7 mouse cellular contexts compared by ENCODE assay signal in the genomic region with DNA sequence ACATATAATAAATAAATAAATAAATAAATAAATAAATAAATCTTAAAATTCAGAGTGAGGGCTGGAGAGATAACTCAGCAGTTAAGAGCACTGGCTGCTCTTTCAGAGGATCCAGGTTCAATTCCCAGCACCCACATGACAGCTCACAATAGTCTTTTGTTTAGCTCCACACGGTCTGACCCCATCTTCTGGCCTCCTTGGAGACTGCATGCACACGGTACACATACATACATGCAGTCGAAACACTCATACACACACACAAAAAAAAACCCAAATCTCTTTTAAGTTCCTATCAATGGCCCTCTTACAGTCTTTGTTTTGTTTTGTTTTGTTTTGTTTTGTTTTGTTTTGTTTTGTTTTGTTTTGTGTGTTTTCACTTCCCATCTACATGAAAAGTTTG. TPM values are rescaled to one million over a fixed set of nuclear protein-coding genes. Genes with fewer than 3 reads are reported as not detected.
DNase-seq lines count a peak whose midpoint lies in the region; ATAC-seq and TF ChIP-seq lines count a peak whose summit lies in the region.
"Not testable (repeated sequence)": the region's sequence is repeated elsewhere in the genome, so short reads cannot be mapped to it uniquely, and the experiment has no call there.

No protein-coding gene starts in this region.

- POLR2A ChIA-PET in Patski (lab: Charles Lee): interaction anchor here (0.6 to 1.0 kb wide), 3 partner anchors 49 to 134 kb away, joined by 3 to 5 read pairs (median 4); no protein-coding TSS in a partner anchor

- H3K9ac ChIP-seq in CH12.LX (ENCODE audit: insufficient read depth, low read depth); liver, embryonic 12.5 days; liver, embryonic 15.5 days; lung, postnatal 0 days (replicated peaks; ENCODE audit: low read depth); stomach, postnatal 0 days (ENCODE audit: low read length): not testable (repeated sequence)

- not testable (repeated sequence) for TF ChIP-seq EP300 in CH12.LX (IDR thresholded peaks at IDR 0.05; ENCODE audit: low read length); lung, postnatal 0 days (IDR thresholded peaks at IDR 0.05); stomach, postnatal 0 days (optimal IDR thresholded peaks at IDR 0.05)

- not testable (repeated sequence) for ATAC-seq in Patski; liver, embryonic 12.5 days; liver, embryonic 15.5 days (ENCODE audit: insufficient read depth); lung, postnatal 0 days; stomach, postnatal 0 days (ENCODE audit: low FRiP score, low TSS enrichment)

- not testable (repeated sequence) for H3K27ac ChIP-seq in CH12.LX (ENCODE audit: insufficient read depth, low read depth); liver, embryonic 12.5 days; liver, embryonic 15.5 days (replicated peaks); lung, postnatal 0 days (ENCODE audit: low read length); stomach, postnatal 0 days (replicated peaks)
- H3K27ac ChIP-seq in brown adipose tissue, adult 24 weeks (replicated peaks; ENCODE audit: low read depth, low read length): peak overlapping the region; percentile 20; the same call in 1 of the 2 replicates

- not testable (repeated sequence) for H3K36me3 ChIP-seq in CH12.LX (replicated peaks in 1 of 2; ENCODE audit: control insufficient read depth in 1 of 2, insufficient read depth in 1 of 2, low read length in 1 of 2); liver, embryonic 12.5 days; liver, embryonic 15.5 days (replicated peaks); lung, postnatal 0 days (ENCODE audit: insufficient read depth, low read length); stomach, postnatal 0 days (ENCODE audit: control insufficient read depth, insufficient read depth, low read length)

- not testable (repeated sequence) for H3K27me3 ChIP-seq in CH12.LX (replicated peaks); Patski; liver, embryonic 15.5 days; lung, postnatal 0 days (replicated peaks; ENCODE audit: insufficient read depth, low read length); stomach, postnatal 0 days (ENCODE audit: control insufficient read depth, insufficient read depth, low read length)
- H3K27me3 ChIP-seq in liver, embryonic 12.5 days (replicated peaks): peaks cover 12% of the 10 kb centered on the region; the same call in 1 of the 2 replicates

- H3K4me3 ChIP-seq in CH12.LX (replicated peaks in 1 of 3; ENCODE audit: low read depth in 2 of 3, low read length in 2 of 3, poor library complexity in 1 of 3); brown adipose tissue, adult 24 weeks (ENCODE audit: insufficient read depth, low read depth, low read length); liver, embryonic 12.5 days; liver, embryonic 15.5 days (replicated peaks); lung, postnatal 0 days (ENCODE audit: low read depth, low read length); stomach, postnatal 0 days (ENCODE audit: low read depth, low read length): not testable (repeated sequence)

- peak; percentile 3 for TF ChIP-seq RAD21 in CH12.LX (IDR thresholded peaks at IDR 0.05; ENCODE audit: low read depth, low read length)

- H3K4me1 ChIP-seq in CH12.LX (ENCODE audit: control insufficient read depth in 1 of 2, insufficient read depth in 2 of 2): peaks cover 0 to 12% of the 10 kb centered on the region in 2 experiments; a peak in 2 of 4 replicates
- not testable (repeated sequence) for H3K4me1 ChIP-seq in brown adipose tissue, adult 24 weeks (ENCODE audit: control insufficient read depth, insufficient read depth, insufficient read length, low read length); liver, embryonic 12.5 days; lung, postnatal 0 days (ENCODE audit: insufficient read depth, low read depth, low read length); stomach, postnatal 0 days (replicated peaks; ENCODE audit: control insufficient read depth, insufficient read depth)
- H3K4me1 ChIP-seq in liver, embryonic 15.5 days (replicated peaks): peaks cover 10% of the 10 kb centered on the region

- not testable (repeated sequence) for H3K9me3 ChIP-seq in CH12.LX (replicated peaks; ENCODE audit: low read length); liver, embryonic 12.5 days (replicated peaks); liver, embryonic 15.5 days (replicated peaks); lung, postnatal 0 days (ENCODE audit: low read length); stomach, postnatal 0 days (ENCODE audit: control insufficient read depth, low read length)

- 91% methylated on average over 3 of the region's 3 CpGs for WGBS in liver, embryonic 12.5 days (ENCODE audit: insufficient replicate concordance)
- WGBS in liver, embryonic 15.5 days (ENCODE audit: insufficient replicate concordance): 83% methylated on average over 3 of the region's 3 CpGs
- WGBS in lung, postnatal 0 days: 88% methylated on average over 3 of the region's 3 CpGs
- 96% methylated on average over 3 of the region's 3 CpGs for WGBS in stomach, postnatal 0 days

- TF ChIP-seq CTCF in CH12.LX (conservative IDR thresholded peaks at IDR 0.05 in 1 of 2, IDR thresholded peaks at IDR 0.05 in 1 of 2; ENCODE audit: low read depth in 2 of 2, low read length in 2 of 2): peak in 1 of 2 experiments; percentile 31; a peak in 1 of 4 replicates
- peak; percentile 23 for TF ChIP-seq CTCF in Patski (IDR thresholded peaks at IDR 0.05)
- TF ChIP-seq CTCF in lung, postnatal 0 days (IDR thresholded peaks at IDR 0.05): peak; percentile 16; the same call in 1 of the 2 replicates
- TF ChIP-seq CTCF in stomach, postnatal 0 days (IDR thresholded peaks at IDR 0.05; ENCODE audit: low read depth): peak; percentile 13; the same call in 1 of the 2 replicates

- CTCF ChIA-PET in Patski (lab: Charles Lee): interaction anchor here (1.0 to 2.8 kb wide), 3 partner anchors 9 to 142 kb away, joined by 4 to 17 read pairs (median 7); no protein-coding TSS in a partner anchor

- in situ Hi-C loops in CH12.LX (cut with MboI; ENCODE audit: low pct_ligation_motif_present, low pct_unique_long_range_greater_than_20kb, low sequenced_read_pairs): not testable (repeated sequence)
- in situ Hi-C loops in Patski (cut with MboI; ENCODE audit: low pct_unique_long_range_greater_than_20kb): loop anchor here (10.0 kb wide), 1 partner anchor 339 kb away; no protein-coding TSS in a partner anchor

- not testable (repeated sequence) for DNase-seq in CH12.LX (ENCODE audit: extremely low read depth); Patski (ENCODE audit: low read depth, low spot score); lung, postnatal 0 days (ENCODE audit: low spot score); stomach, postnatal 0 days (ENCODE audit: low spot score)

- dilution Hi-C loops in CH12.LX (cut with MboI; ENCODE audit: extremely low pct_ligation_motif_present, extremely low pct_unique_long_range_greater_than_20kb, low sequenced_read_pairs): not testable (repeated sequence)

- not testable (repeated sequence) for TF ChIP-seq POLR2A in CH12.LX (IDR thresholded peaks at IDR 0.05; ENCODE audit: low read depth, low read length)

- not testable (repeated sequence) for H3K79me2 ChIP-seq in CH12.LX (replicated peaks; ENCODE audit: control insufficient read depth, extremely low read depth, insufficient read depth, poor library complexity, severe bottlenecking)

- 0 out of 2 replicates have a peak overlapping the region, but pooled peaks have one; percentile 30 for H3K4me2 ChIP-seq in CH12.LX (ENCODE audit: insufficient read depth, low read depth, poor library complexity, severe bottlenecking)
- H3K4me2 ChIP-seq in liver, embryonic 12.5 days: peak overlapping the region; percentile 48; the same call in 1 of the 2 replicates
- 0 out of 2 replicates have a peak overlapping the region, but pooled peaks have one; percentile 35 for H3K4me2 ChIP-seq in liver, embryonic 15.5 days
- H3K4me2 ChIP-seq in lung, postnatal 0 days (replicated peaks; ENCODE audit: low read depth, low read length); stomach, postnatal 0 days (replicated peaks; ENCODE audit: low read depth): not testable (repeated sequence)

TF ChIP-seq in CH12.LX, 34 proteins besides CTCF, POLR2A, EP300 and RAD21:
- peak; percentile 25 for TF ChIP-seq SMC3 (IDR thresholded peaks at IDR 0.05; ENCODE audit: low read depth, low read length)

RNA-seq across cellular contexts. Expression of a gene that starts 58.3 kb away (rescaled TPM):
- total RNA-seq in CH12.LX (2012; rRNA removed): 24.1 and 26.1 TPM in 2 replicates
- 22.3 and 24.2 TPM in 2 replicates for total RNA-seq in CH12.LX (2014; rRNA removed)
- 14.4 TPM in 2 replicates for polyA plus RNA-seq in CH12.LX (2012; ENCODE audit: insufficient read length, low read depth)
- polyA plus RNA-seq in Patski (2021): 65.9 TPM
- polyA plus RNA-seq in brown adipose tissue, adult 24 weeks (2012; ENCODE audit: insufficient read depth, insufficient read length, missing spikeins): 15.9 and 22.5 TPM in 2 replicates
- 50.2 and 52.5 TPM in 2 replicates for polyA plus RNA-seq in liver, embryonic 12.5 days (2016; fragmentation: Nextera tagmentation; extraction: Ambion mirVana)
- 21.8 and 22.7 TPM in 2 replicates for polyA plus RNA-seq in liver, embryonic 15.5 days (2015; fragmentation: Nextera tagmentation; extraction: Ambion mirVana)
- polyA plus RNA-seq in lung, postnatal 0 days (2015; fragmentation: Nextera tagmentation; extraction: Ambion mirVana): 30.2 and 31.2 TPM in 2 replicates
- polyA plus RNA-seq in stomach, postnatal 0 days (2015; fragmentation: Nextera tagmentation; extraction: Ambion mirVana): 18.3 and 20.9 TPM in 2 replicates
